Comparison of ENCODE assay signal across 8 mouse cellular contexts in the genomic region with DNA sequence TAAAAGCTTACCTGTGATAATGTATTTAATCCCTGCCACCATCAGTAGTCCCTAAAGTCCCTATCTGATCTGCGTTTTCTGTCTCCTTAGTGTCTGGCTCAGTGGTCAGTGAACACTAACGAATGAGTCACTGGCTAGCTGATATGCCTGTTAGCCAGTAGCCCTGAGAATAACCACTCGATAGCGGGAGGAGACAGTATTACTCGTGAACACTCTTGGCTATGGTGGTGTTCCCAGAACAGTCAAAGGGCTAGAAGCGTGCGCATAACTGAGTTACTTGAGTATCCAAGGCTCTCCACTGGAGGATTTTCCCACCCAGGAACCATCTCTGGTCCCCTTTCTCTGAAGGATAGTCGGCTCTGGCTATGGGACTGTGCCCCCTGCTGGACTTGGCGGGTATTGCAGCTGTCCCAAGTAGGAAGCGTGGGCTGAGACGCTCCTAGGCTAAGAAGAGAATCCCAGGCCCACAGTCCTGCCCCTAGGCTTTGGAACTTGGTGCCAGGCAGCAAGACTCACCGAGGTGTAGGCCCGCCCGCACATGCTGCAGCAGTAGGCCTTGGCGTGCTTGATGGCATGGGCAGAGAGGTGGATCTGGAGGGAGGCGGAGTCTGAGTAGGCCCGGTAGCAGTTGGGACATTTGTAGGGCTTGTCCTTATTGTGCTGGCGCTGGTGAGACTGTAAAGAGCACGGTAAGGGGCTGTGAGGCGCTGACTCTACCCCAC. TPM values are rescaled to one million over a fixed set of nuclear protein-coding genes. Genes with fewer than 3 reads are reported as not detected.
DNase-seq lines count a peak whose midpoint lies in the region; ATAC-seq and TF ChIP-seq lines count a peak whose summit lies in the region.

No protein-coding gene starts in this region.

- no peak overlapping the region for H3K27ac ChIP-seq in hindbrain, embryonic 16.5 days (ENCODE audit: low read depth, low read length)

- 43% methylated on average over 20 of the region's 20 CpGs for whole genome bisulfite sequencing in hindbrain, embryonic 16.5 days

- peak; percentile 60 for ATAC-seq in Patski
- ATAC-seq in hindbrain, embryonic 16.5 days: peak; percentile 58
- ATAC-seq in megakaryocyte, adult 5-6 weeks (ENCODE audit: poor library complexity, severe bottlenecking): peak; percentile 84

- no peak overlapping the region for H3K9ac ChIP-seq in hindbrain, embryonic 16.5 days (ENCODE audit: low read depth, low read length)

- in situ Hi-C loops in Patski (cut with MboI; ENCODE audit: low pct_unique_long_range_greater_than_20kb): loop anchor here (5.0 kb wide), 2 partner anchors 64 to 164 kb away; a partner anchor contains a TSS

- no peaks in the 10 kb centered on the region for H3K9me3 ChIP-seq in hindbrain, embryonic 16.5 days (ENCODE audit: control insufficient read depth, low read length)

- peak; percentile 48 for DNase-seq in Patski (ENCODE audit: low read depth, low spot score)
- peak; percentile 92 to 95 for DNase-seq in cerebellum, postnatal 14 days
- peak; percentile 72 for DNase-seq in gastrocnemius, adult 18-20 months (ENCODE audit: low spot score)
- DNase-seq in left cerebral cortex, adult 18-20 months (ENCODE audit: low spot score in 2 of 2): peak; percentile 71 to 80
- peak; percentile 80 for DNase-seq in right cerebral cortex, postnatal 14 days
- DNase-seq in urinary bladder, postnatal 25 days (ENCODE audit: low spot score): peak; percentile 81

- CTCF ChIA-PET in Patski (lab: Charles Lee): interaction anchor here (0.8 to 3.6 kb wide), 7 partner anchors 10 to 66 kb away, joined by 3 to 22 read pairs (median 3); no protein-coding TSS in a partner anchor

- no peak for TF ChIP-seq CTCF in Patski (IDR thresholded peaks at IDR 0.05)

- no peak overlapping the region for H3K4me3 ChIP-seq in hindbrain, embryonic 16.5 days (ENCODE audit: low read length)

- H3K27me3 ChIP-seq in Patski: no peaks in the 10 kb centered on the region
- H3K27me3 ChIP-seq in hindbrain, embryonic 16.5 days (replicated peaks; ENCODE audit: control insufficient read depth, insufficient read depth, low read length): no peaks in the 10 kb centered on the region

- H3K4me2 ChIP-seq in hindbrain, embryonic 16.5 days (ENCODE audit: low read length): no peak overlapping the region

- H3K4me1 ChIP-seq in hindbrain, embryonic 16.5 days (ENCODE audit: control insufficient read depth, insufficient read depth, low read depth, low read length): no peaks in the 10 kb centered on the region

- peaks cover 40% of the 10 kb centered on the region for H3K36me3 ChIP-seq in hindbrain, embryonic 16.5 days (ENCODE audit: control insufficient read depth, insufficient read depth, low read length)

- POLR2A ChIA-PET in Patski (lab: Charles Lee): no interaction called here

RNA-seq across cellular contexts. Expression of a gene that starts 21.6 kb away (rescaled TPM):
- polyA plus RNA-seq in Patski (2021): 0.04 TPM
- not detected for total RNA-seq in gastrocnemius, adult 18-20 months (2021)
- 0.23 and 0.36 TPM in 2 replicates for polyA plus RNA-seq in hindbrain, embryonic 16.5 days (2015; fragmentation: Nextera tagmentation; extraction: Ambion mirVana)
- under 1 TPM; 0.28 to 0.37 TPM for total RNA-seq in left cerebral cortex, adult 18-20 months (2021)
- total RNA-seq in megakaryocyte, adult 5-6 weeks (2015): 0.09 and 0.21 TPM in 2 replicates
- 0.11 TPM in 1 of 2 replicates, not detected in the other for total RNA-seq in megakaryocyte, adult 5-6 weeks (2017)

RNA-seq across cellular contexts. Expression of a gene that starts 29.1 kb away (rescaled TPM):
- polyA plus RNA-seq in Patski (2021): 19.9 TPM
- 1 to 10 TPM; 9.7 TPM for total RNA-seq in gastrocnemius, adult 18-20 months (2021)
- 29.8 and 33.2 TPM in 2 replicates for polyA plus RNA-seq in hindbrain, embryonic 16.5 days (2015; fragmentation: Nextera tagmentation; extraction: Ambion mirVana)
- total RNA-seq in left cerebral cortex, adult 18-20 months (2021): 10 to 100 TPM; 23.6 to 27.3 TPM
- 20.4 and 20.9 TPM in 2 replicates for total RNA-seq in megakaryocyte, adult 5-6 weeks (2015)
- 3.0 and 4.3 TPM in 2 replicates for total RNA-seq in megakaryocyte, adult 5-6 weeks (2017)
